Mouse (Mus musculus): ENCODE data around the gene Ryr2. TPM values are rescaled to one million over a fixed set of nuclear protein-coding genes. Genes with fewer than 3 reads are reported as not detected.
A peak's percentile ranks its signal among the peaks of the same experiment; 100 is the strongest.

The Ryr2 gene
- polyA plus RNA-seq, 1 experiment from 2014 or later = 0.16 TPM

GRCm38 (mm10) chr13:11985056-11985455 lies 121.7 kb downstream of the Ryr2 start:
- Histone ChIP-seq H3K9me3 (ENCODE audit: low read length) (no peaks in the 10 kb centered on the region), H3K27ac (ENCODE audit: low read depth) (no peak overlapping the region), H3K9ac (replicated peaks) (no peak overlapping the region), H3K27me3 (ENCODE audit: insufficient read depth, low read length) (no peaks in the 10 kb centered on the region), H3K4me2 (ENCODE audit: low read depth, low read length) (no peak overlapping the region), H3K36me3 (replicated peaks; ENCODE audit: insufficient read depth, low read length) (no peaks in the 10 kb centered on the region), H3K4me1 (ENCODE audit: insufficient read depth) (no peaks in the 10 kb centered on the region), H3K4me3 (ENCODE audit: low read depth, low read length) (no peak overlapping the region)
- TF ChIP-seq EP300 (IDR thresholded peaks at IDR 0.05; ENCODE audit: low read depth) (no peak), CTCF (IDR thresholded peaks at IDR 0.05; ENCODE audit: low read depth) (no peak)
- no peak for ATAC-seq
- no peak for DNase-seq
- 85% methylated on average over 3 of the region's 3 CpGs for WGBS (ENCODE audit: insufficient replicate concordance)

- H3K9ac ChIP-seq (replicated peaks) = no peak overlapping the region
- TF ChIP-seq EP300 (IDR thresholded peaks at IDR 0.05; ENCODE audit: low read depth) = no peak
- no peak for TF ChIP-seq CTCF (IDR thresholded peaks at IDR 0.05; ENCODE audit: low read depth)
- no peak for ATAC-seq
These were observed 127.7 kb downstream of the Ryr2 start for GRCm38 (mm10) chr13:11978997-11979396.

GRCm38 (mm10) chr13:11978359-11978758 lies 128.4 kb downstream of the Ryr2 start:
- no peaks in the 10 kb centered on the region for H3K27me3 ChIP-seq (ENCODE audit: insufficient read depth, low read length)
- H3K9ac ChIP-seq (replicated peaks) = no peak overlapping the region
- no peak overlapping the region for H3K4me2 ChIP-seq (ENCODE audit: low read depth, low read length)
- no peaks in the 10 kb centered on the region for H3K36me3 ChIP-seq (replicated peaks; ENCODE audit: insufficient read depth, low read length)
- ATAC-seq (no peak), DNase-seq (no peak)
- TF ChIP-seq CTCF (IDR thresholded peaks at IDR 0.05; ENCODE audit: low read depth) (no peak), EP300 (IDR thresholded peaks at IDR 0.05; ENCODE audit: low read depth) (no peak)
- H3K9me3 ChIP-seq (ENCODE audit: low read length) = no peaks in the 10 kb centered on the region
- 70% methylated on average over 2 of the region's 2 CpGs for WGBS (ENCODE audit: insufficient replicate concordance)
- H3K27ac ChIP-seq (ENCODE audit: low read depth) = no peak overlapping the region
- no peaks in the 10 kb centered on the region for H3K4me1 ChIP-seq (ENCODE audit: insufficient read depth)
- H3K4me3 ChIP-seq (ENCODE audit: low read depth, low read length) = no peak overlapping the region

More at GRCm38 (mm10) chr13:11978997-11979396, 127.7 kb downstream of the Ryr2 start:
- DNase-seq = no peak
- Histone ChIP-seq H3K9me3 (ENCODE audit: low read length) (no peaks in the 10 kb centered on the region), H3K36me3 (replicated peaks; ENCODE audit: insufficient read depth, low read length) (no peaks in the 10 kb centered on the region), H3K27me3 (ENCODE audit: insufficient read depth, low read length) (no peaks in the 10 kb centered on the region), H3K4me3 (ENCODE audit: low read depth, low read length) (no peak overlapping the region), H3K4me2 (ENCODE audit: low read depth, low read length) (no peak overlapping the region), H3K4me1 (ENCODE audit: insufficient read depth) (no peaks in the 10 kb centered on the region), H3K27ac (ENCODE audit: low read depth) (no peak overlapping the region)

- ATAC-seq = no peak
- H3K9ac ChIP-seq (replicated peaks) = no peak overlapping the region
- no peak overlapping the region for H3K27ac ChIP-seq (ENCODE audit: low read depth)
- H3K4me1 ChIP-seq (ENCODE audit: insufficient read depth) = no peaks in the 10 kb centered on the region
- H3K36me3 ChIP-seq (replicated peaks; ENCODE audit: insufficient read depth, low read length) = no peaks in the 10 kb centered on the region
- H3K4me3 ChIP-seq (ENCODE audit: low read depth, low read length) = no peak overlapping the region
- no peak overlapping the region for H3K4me2 ChIP-seq (ENCODE audit: low read depth, low read length)
- H3K9me3 ChIP-seq (ENCODE audit: low read length) = no peaks in the 10 kb centered on the region
- DNase-seq = no peak
- TF ChIP-seq CTCF (IDR thresholded peaks at IDR 0.05; ENCODE audit: low read depth) (no peak), EP300 (IDR thresholded peaks at IDR 0.05; ENCODE audit: low read depth) (no peak)
- WGBS (ENCODE audit: insufficient replicate concordance) = 72% methylated on average over 4 of the region's 4 CpGs
- no peaks in the 10 kb centered on the region for H3K27me3 ChIP-seq (ENCODE audit: insufficient read depth, low read length)
These were observed 129.1 kb downstream of the Ryr2 start for GRCm38 (mm10) chr13:11977606-11978005.

GRCm38 (mm10) chr13:11964391-11964790 lies 142.4 kb downstream of the Ryr2 start:
- Histone ChIP-seq H3K4me2 (ENCODE audit: low read depth, low read length) (no peak overlapping the region), H3K9me3 (ENCODE audit: low read length) (no peaks in the 10 kb centered on the region), H3K4me1 (ENCODE audit: insufficient read depth) (no peaks in the 10 kb centered on the region), H3K4me3 (ENCODE audit: low read depth, low read length) (no peak overlapping the region), H3K36me3 (replicated peaks; ENCODE audit: insufficient read depth, low read length) (no peaks in the 10 kb centered on the region), H3K27me3 (ENCODE audit: insufficient read depth, low read length) (no peaks in the 10 kb centered on the region), H3K27ac (ENCODE audit: low read depth) (no peak overlapping the region), H3K9ac (replicated peaks) (no peak overlapping the region)
- ATAC-seq (no peak), DNase-seq (no peak)
- TF ChIP-seq EP300 (IDR thresholded peaks at IDR 0.05; ENCODE audit: low read depth) = no peak
- no peak for TF ChIP-seq CTCF (IDR thresholded peaks at IDR 0.05; ENCODE audit: low read depth)

GRCm38 (mm10) chr13:11959488-11960174 lies 147.1 kb downstream of the Ryr2 start:
- ATAC-seq (0 out of 2 replicates have a peak, but pooled peaks have one; percentile 17), DNase-seq (no peak)
- Histone ChIP-seq H3K9me3 (ENCODE audit: low read length) (no peaks in the 10 kb centered on the region), H3K4me1 (ENCODE audit: insufficient read depth) (no peaks in the 10 kb centered on the region), H3K4me2 (ENCODE audit: low read depth, low read length) (no peak overlapping the region), H3K27me3 (ENCODE audit: insufficient read depth, low read length) (no peaks in the 10 kb centered on the region), H3K27ac (ENCODE audit: low read depth) (no peak overlapping the region), H3K9ac (replicated peaks) (no peak overlapping the region), H3K36me3 (replicated peaks; ENCODE audit: insufficient read depth, low read length) (no peaks in the 10 kb centered on the region), H3K4me3 (ENCODE audit: low read depth, low read length) (no peak overlapping the region)
- TF ChIP-seq EP300 (IDR thresholded peaks at IDR 0.05; ENCODE audit: low read depth) = no peak
- TF ChIP-seq CTCF (IDR thresholded peaks at IDR 0.05; ENCODE audit: low read depth) = no peak

GRCm38 (mm10) chr13:11958854-11959253 lies 147.9 kb downstream of the Ryr2 start:
- DNase-seq = no peak
- 40% methylated on average over 3 of the region's 3 CpGs for WGBS (ENCODE audit: insufficient replicate concordance)

More at GRCm38 (mm10) chr13:11958854-11959253, 147.9 kb downstream of the Ryr2 start:
- TF ChIP-seq CTCF (IDR thresholded peaks at IDR 0.05; ENCODE audit: low read depth) (no peak), EP300 (IDR thresholded peaks at IDR 0.05; ENCODE audit: low read depth) (no peak)
- ATAC-seq = no peak
- no peaks in the 10 kb centered on the region for H3K9me3 ChIP-seq (ENCODE audit: low read length)
- no peaks in the 10 kb centered on the region for H3K27me3 ChIP-seq (ENCODE audit: insufficient read depth, low read length)
- no peaks in the 10 kb centered on the region for H3K4me1 ChIP-seq (ENCODE audit: insufficient read depth)
- no peak overlapping the region for H3K4me3 ChIP-seq (ENCODE audit: low read depth, low read length)
- no peak overlapping the region for H3K4me2 ChIP-seq (ENCODE audit: low read depth, low read length)
- no peak overlapping the region for H3K27ac ChIP-seq (ENCODE audit: low read depth)
- no peak overlapping the region for H3K9ac ChIP-seq (replicated peaks)
- H3K36me3 ChIP-seq (replicated peaks; ENCODE audit: insufficient read depth, low read length) = no peaks in the 10 kb centered on the region
